Mouse (Mus musculus): ENCODE measurements around the gene Gp1ba. TPM values are rescaled to one million over a fixed set of nuclear protein-coding genes. Genes with fewer than 3 reads are reported as not detected.
A peak's percentile ranks its signal among the peaks of the same experiment; 100 is the strongest.

The Gp1ba gene
- polyA plus RNA-seq, 1 experiment from 2014 or later, result 0.49 TPM

GRCm38 (mm10) chr11:70668335-70668770 is 29.4 kb downstream of the Gp1ba start:
- WGBS, result under 1% methylated on average over 15 of the region's 15 CpGs
- Histone ChIP-seq H3K27me3 (replicated peaks) (no peaks in the 10 kb centered on the region), H3K9me3 (no peaks in the 10 kb centered on the region), H3K9ac (peak overlapping the region; percentile 56), H3K4me1 (peaks cover 26% of the 10 kb centered on the region), H3K27ac (peak overlapping the region; percentile 38; the same call in 1 of the 2 replicates), H3K4me3 (peak overlapping the region; percentile 57), H3K4me2 (replicated peaks) (peak overlapping the region; percentile 77), H3K36me3 (peaks cover 43% of the 10 kb centered on the region)
- peak; percentile 41; the same call in 1 of the 2 replicates for ATAC-seq (ENCODE audit: low FRiP score, low read depth)

GRCm38 (mm10) chr11:70668771-70669505 is 30.0 kb downstream of the Gp1ba start, which contains the start of gene Spag7:
Gene Spag7, minus strand, starts transcription at chr11:70669416.
- peak within 1 kb of the TSS; percentile 76 for H3K9ac ChIP-seq
- H3K4me1 ChIP-seq, result peaks cover 26% of the 10 kb centered on the region
- H3K36me3 ChIP-seq, result peaks cover 37% of the 10 kb centered on the region
- WGBS, result under 1% methylated on average over 44 of the region's 44 CpGs
- ATAC-seq (ENCODE audit: low FRiP score, low read depth), result peak; percentile 96
- H3K27ac ChIP-seq, result peak within 1 kb of the TSS; percentile 89
- H3K4me3 ChIP-seq, result peak within 1 kb of the TSS; percentile 57
- no peaks in the 10 kb centered on the region for H3K9me3 ChIP-seq
- H3K27me3 ChIP-seq (replicated peaks), result no peaks in the 10 kb centered on the region
- H3K4me2 ChIP-seq (replicated peaks), result peak within 1 kb of the TSS; percentile 77

DNA sequence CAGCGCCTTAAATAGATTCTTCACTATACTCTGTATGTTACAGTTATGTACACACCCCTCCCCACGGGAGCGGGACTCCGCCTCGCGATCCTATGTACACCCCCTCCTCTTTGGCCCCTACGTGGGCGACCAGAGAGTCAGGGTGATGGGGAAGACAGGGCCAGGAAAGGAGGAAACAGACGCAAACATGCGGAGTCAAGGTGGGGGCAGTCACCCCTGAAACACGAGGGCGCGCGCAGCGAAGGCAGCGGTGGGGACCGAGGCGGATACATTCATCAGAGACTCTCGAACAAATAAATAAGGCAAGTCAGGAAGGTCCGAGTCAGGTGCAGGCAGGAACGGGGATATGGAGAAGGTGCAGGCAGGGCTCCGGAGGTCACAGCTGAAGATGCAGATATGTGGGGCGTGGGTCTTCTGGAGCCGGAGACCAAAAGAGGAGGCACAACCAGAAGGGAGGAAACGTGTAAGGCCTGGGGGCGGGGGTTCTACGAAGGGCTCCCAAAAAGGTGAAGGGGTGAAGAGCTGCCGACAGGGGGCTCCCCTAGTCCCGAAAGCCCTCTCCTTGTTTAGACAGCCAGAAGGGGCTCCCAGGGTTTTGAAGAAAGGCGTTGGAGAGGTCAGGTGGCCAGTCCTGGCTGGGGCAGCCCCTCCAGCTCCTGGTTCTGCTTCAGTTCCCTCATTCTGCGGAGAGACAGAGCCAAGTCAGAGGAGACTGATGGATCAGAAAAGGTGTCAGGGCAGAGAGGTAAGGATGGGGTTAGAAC is 30.8 kb downstream of the Gp1ba start:
- peaks cover 32% of the 10 kb centered on the region for H3K36me3 ChIP-seq
- no peaks in the 10 kb centered on the region for H3K9me3 ChIP-seq
- peak overlapping the region; percentile 57 for H3K4me3 ChIP-seq
- H3K9ac ChIP-seq, result peak overlapping the region; percentile 76
- H3K4me1 ChIP-seq, result peaks cover 26% of the 10 kb centered on the region
- WGBS, result under 1% methylated on average over 31 of the region's 31 CpGs
- H3K4me2 ChIP-seq (replicated peaks), result peak overlapping the region; percentile 77
- no peaks in the 10 kb centered on the region for H3K27me3 ChIP-seq (replicated peaks)
- H3K27ac ChIP-seq, result peak overlapping the region; percentile 89
- peak; percentile 42 for ATAC-seq (ENCODE audit: low FRiP score, low read depth)

- H3K4me3 ChIP-seq, result peak overlapping the region; percentile 57
- H3K27me3 ChIP-seq (replicated peaks), result no peaks in the 10 kb centered on the region
- peaks cover 32% of the 10 kb centered on the region for H3K36me3 ChIP-seq
- peak overlapping the region; percentile 76 for H3K9ac ChIP-seq
- H3K4me1 ChIP-seq, result peaks cover 26% of the 10 kb centered on the region
- ATAC-seq (ENCODE audit: low FRiP score, low read depth), result no peak
- peak overlapping the region; percentile 89; the same call in 1 of the 2 replicates for H3K27ac ChIP-seq
- peak overlapping the region; percentile 77 for H3K4me2 ChIP-seq (replicated peaks)
- no peaks in the 10 kb centered on the region for H3K9me3 ChIP-seq
- WGBS, result 51% methylated on average over 14 of the region's 14 CpGs
These were observed 31.6 kb downstream of the Gp1ba start for GRCm38 (mm10) chr11:70670483-70670882.

- no peaks in the 10 kb centered on the region for H3K9me3 ChIP-seq
- H3K36me3 ChIP-seq, result peaks cover 37% of the 10 kb centered on the region
- H3K27ac ChIP-seq, result no peak overlapping the region
- WGBS, result 86% methylated on average over 16 of the region's 16 CpGs
- no peak for ATAC-seq (ENCODE audit: low FRiP score, low read depth)
- H3K4me2 ChIP-seq (replicated peaks), result peak overlapping the region; percentile 77
- H3K9ac ChIP-seq, result 0 out of 2 replicates have a peak overlapping the region, but pooled peaks have one; percentile 5
- H3K4me3 ChIP-seq, result no peak overlapping the region
- H3K4me1 ChIP-seq, result peaks cover 26% of the 10 kb centered on the region
- no peaks in the 10 kb centered on the region for H3K27me3 ChIP-seq (replicated peaks)
These were observed 32.6 kb downstream of the Gp1ba start for GRCm38 (mm10) chr11:70671333-70672047.

DNA sequence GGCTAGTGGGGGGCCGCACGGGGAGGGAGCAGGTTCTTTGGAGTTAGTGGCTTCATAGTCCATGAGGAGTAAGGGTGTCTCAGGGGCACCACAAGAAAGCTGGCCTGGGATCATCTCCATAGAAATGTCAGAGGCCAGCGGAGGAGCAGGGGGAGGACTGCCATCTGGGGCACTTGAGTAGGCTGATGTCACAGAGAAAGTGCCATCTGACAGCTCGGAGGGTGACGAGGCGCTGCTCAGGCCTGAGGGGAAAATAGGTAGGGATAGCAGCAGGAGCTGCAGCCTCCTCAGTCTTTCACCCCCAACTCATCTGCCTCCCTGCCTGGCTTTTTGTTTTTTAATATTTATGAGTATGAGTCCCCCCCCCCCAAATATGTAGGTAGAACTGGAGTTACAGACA is 35.1 kb downstream of the Gp1ba start:
- 64% methylated on average over 6 of the region's 6 CpGs for WGBS
- ATAC-seq (ENCODE audit: low FRiP score, low read depth), result no peak

GRCm38 (mm10) chr11:70674501-70674900 is 35.6 kb downstream of the Gp1ba start:
- Histone ChIP-seq H3K4me1 (peaks cover 18% of the 10 kb centered on the region), H3K9ac (no peak overlapping the region), H3K36me3 (peaks cover 32% of the 10 kb centered on the region), H3K4me2 (replicated peaks) (no peak overlapping the region), H3K9me3 (no peaks in the 10 kb centered on the region), H3K27me3 (replicated peaks) (no peaks in the 10 kb centered on the region), H3K4me3 (no peak overlapping the region), H3K27ac (no peak overlapping the region)
- WGBS, result 78% methylated on average over 11 of the region's 11 CpGs
- ATAC-seq (ENCODE audit: low FRiP score, low read depth), result no peak

More for the DNA sequence above, 35.1 kb downstream of the Gp1ba start:
- Histone ChIP-seq H3K4me1 (peaks cover 18% of the 10 kb centered on the region), H3K27ac (no peak overlapping the region), H3K9me3 (no peaks in the 10 kb centered on the region), H3K4me3 (no peak overlapping the region), H3K27me3 (replicated peaks) (no peaks in the 10 kb centered on the region), H3K9ac (no peak overlapping the region), H3K4me2 (replicated peaks) (no peak overlapping the region), H3K36me3 (peaks cover 32% of the 10 kb centered on the region)

DNA sequence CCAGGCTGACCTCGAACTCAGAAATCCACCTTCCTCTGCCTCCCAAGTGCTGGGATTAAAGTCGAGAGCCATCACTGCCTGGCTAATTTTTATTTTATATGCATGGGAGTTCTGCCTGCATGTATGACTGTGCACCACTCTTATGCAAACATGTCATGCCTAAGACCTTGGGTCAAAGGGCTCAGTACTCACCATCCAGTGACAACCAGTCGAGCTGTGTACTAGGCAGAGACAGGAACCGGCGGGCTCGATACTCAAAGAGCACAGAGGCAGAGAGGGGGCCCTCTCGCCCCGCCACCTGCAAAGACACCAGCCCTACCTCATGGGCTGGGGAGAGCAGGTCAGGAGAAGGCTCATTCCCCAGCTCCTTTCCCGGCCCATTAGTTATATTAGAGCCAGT is 39.2 kb downstream of the Gp1ba start:
- Histone ChIP-seq H3K27ac (no peak overlapping the region), H3K27me3 (replicated peaks) (no peaks in the 10 kb centered on the region), H3K4me1 (peaks cover 11% of the 10 kb centered on the region), H3K9me3 (no peaks in the 10 kb centered on the region), H3K4me2 (replicated peaks) (no peak overlapping the region), H3K4me3 (no peak overlapping the region), H3K36me3 (peaks cover 46% of the 10 kb centered on the region), H3K9ac (no peak overlapping the region)
- WGBS, result 87% methylated on average over 9 of the region's 9 CpGs
- ATAC-seq (ENCODE audit: low FRiP score, low read depth), result no peak

DNA sequence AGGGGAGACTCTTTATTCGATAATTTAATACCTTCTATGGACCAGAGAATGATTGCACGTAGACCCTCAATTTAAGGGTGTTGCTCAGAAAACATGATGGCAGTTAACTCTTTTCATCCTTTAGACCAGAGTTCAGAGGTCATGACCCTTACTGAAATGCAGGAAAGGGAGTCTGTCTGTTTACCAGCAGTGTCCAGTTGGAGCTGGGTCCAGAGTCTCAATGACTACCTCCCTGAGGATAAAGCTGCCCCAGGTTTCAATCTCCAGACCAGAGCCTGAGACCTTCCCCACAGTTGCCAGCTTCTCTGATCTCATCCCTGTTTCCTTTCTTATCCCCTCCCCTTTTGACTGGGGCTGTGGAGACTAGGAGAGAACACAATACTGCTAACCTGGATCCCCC is 39.7 kb downstream of the Gp1ba start:
- peaks cover 11% of the 10 kb centered on the region for H3K4me1 ChIP-seq
- no peaks in the 10 kb centered on the region for H3K27me3 ChIP-seq (replicated peaks)
- no peak overlapping the region for H3K4me2 ChIP-seq (replicated peaks)
- no peak overlapping the region for H3K4me3 ChIP-seq
- H3K27ac ChIP-seq, result no peak overlapping the region
- no peaks in the 10 kb centered on the region for H3K9me3 ChIP-seq
- whole genome bisulfite sequencing, result 67% methylated on average over 2 of the region's 2 CpGs
- no peak for ATAC-seq (ENCODE audit: low FRiP score, low read depth)
- H3K9ac ChIP-seq, result no peak overlapping the region
- peaks cover 50% of the 10 kb centered on the region for H3K36me3 ChIP-seq

DNA sequence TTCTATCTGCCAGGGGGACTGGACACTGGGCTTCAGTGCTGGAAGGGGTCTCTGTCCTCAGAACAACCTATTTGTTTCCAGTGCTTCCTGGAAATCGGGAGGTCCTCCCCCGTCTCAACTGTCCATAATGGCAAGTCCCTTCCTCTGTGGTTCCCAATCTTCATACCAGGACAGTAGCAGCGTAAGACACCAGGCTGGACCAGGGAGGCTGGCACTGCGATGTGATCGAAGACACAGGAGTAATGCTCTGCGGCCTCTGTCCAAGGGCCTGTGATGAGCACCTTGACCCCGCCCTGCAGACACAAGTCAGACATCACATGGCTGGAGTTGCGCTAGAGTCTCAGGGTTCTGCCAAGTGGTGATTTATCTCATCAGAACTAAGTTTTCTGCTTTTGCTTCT is 40.4 kb downstream of the Gp1ba start:
- Histone ChIP-seq H3K4me1 (peaks cover 11% of the 10 kb centered on the region), H3K9me3 (no peaks in the 10 kb centered on the region), H3K4me3 (no peak overlapping the region), H3K27ac (no peak overlapping the region), H3K9ac (no peak overlapping the region), H3K36me3 (peaks cover 57% of the 10 kb centered on the region), H3K4me2 (replicated peaks) (no peak overlapping the region), H3K27me3 (replicated peaks) (no peaks in the 10 kb centered on the region)
- no peak for ATAC-seq (ENCODE audit: low FRiP score, low read depth)
- 96% methylated on average over 8 of the region's 8 CpGs for WGBS

DNA sequence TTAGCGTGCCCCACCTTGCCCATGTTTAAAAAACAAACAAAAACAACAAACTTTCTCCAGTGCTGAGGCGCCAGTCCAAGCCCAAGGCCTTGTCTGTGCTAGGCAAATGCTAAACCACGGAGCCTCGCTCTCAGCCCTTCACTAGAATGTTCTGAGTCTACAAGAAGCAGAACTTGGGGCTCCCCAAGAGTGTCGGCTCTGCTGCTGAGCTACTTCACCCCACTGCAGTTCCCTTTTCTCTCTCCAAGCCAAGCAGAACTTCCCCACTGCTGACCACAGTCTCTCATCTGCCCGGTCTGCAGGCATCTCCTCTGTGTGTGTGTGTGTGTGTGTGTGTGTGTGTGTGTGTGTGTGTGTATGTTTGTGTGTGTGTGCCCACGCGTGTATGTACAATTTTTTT is 41.0 kb downstream of the Gp1ba start:
- no peak overlapping the region for H3K9ac ChIP-seq
- H3K27ac ChIP-seq, result no peak overlapping the region
- H3K4me1 ChIP-seq, result peaks cover 11% of the 10 kb centered on the region
- H3K9me3 ChIP-seq, result no peaks in the 10 kb centered on the region
- H3K27me3 ChIP-seq (replicated peaks), result no peaks in the 10 kb centered on the region
- ATAC-seq (ENCODE audit: low FRiP score, low read depth), result no peak
- 94% methylated on average over 8 of the region's 8 CpGs for WGBS
- peaks cover 58% of the 10 kb centered on the region for H3K36me3 ChIP-seq
- H3K4me2 ChIP-seq (replicated peaks), result no peak overlapping the region
- no peak overlapping the region for H3K4me3 ChIP-seq

- Histone ChIP-seq H3K36me3 (peaks cover 55% of the 10 kb centered on the region), H3K9ac (no peak overlapping the region)
These were observed 42.2 kb downstream of the Gp1ba start for GRCm38 (mm10) chr11:70681170-70681569.

More at GRCm38 (mm10) chr11:70681170-70681569, 42.2 kb downstream of the Gp1ba start:
- Histone ChIP-seq H3K4me1 (peaks cover 11% of the 10 kb centered on the region), H3K9me3 (no peaks in the 10 kb centered on the region), H3K4me3 (no peak overlapping the region), H3K27ac (no peak overlapping the region), H3K27me3 (replicated peaks) (no peaks in the 10 kb centered on the region), H3K4me2 (replicated peaks) (no peak overlapping the region)
- ATAC-seq (ENCODE audit: low FRiP score, low read depth), result no peak
- WGBS, result 61% methylated on average over 12 of the region's 12 CpGs

Measured in neural tube, embryonic 12.5 days (tissue).